Mouse (Mus musculus) thymus, postnatal 10 days (tissue): ENCODE results near the gene Sema5a.

Experiments used
- DNase-seq, 2 experiments: peaks; one replicate each; pipeline ENCODE4 v3.0.0; 2021; ENCODE audit warnings: low spot score in 2 of 2

Sema5a gene

DNA sequence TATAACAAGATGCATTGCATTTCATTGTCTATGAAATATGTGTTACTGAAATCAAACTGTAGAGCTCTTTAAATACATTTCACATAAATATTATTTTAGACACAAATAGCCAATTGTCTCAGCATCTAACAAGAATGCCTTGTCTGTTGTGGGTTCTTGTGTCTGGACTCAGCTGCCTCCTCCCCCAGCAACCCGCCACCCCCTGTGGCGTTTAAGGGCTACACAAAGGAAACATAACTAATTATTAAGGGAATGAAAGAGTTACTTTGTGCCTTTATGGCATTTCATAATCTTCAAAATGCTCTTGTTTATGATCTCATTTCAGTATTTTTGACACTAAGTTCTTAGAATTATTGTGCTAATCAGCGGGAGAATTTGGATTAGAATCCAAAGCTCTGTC, 298.6 kb downstream of the Sema5a start:
- DNase-seq: no peak

DNA sequence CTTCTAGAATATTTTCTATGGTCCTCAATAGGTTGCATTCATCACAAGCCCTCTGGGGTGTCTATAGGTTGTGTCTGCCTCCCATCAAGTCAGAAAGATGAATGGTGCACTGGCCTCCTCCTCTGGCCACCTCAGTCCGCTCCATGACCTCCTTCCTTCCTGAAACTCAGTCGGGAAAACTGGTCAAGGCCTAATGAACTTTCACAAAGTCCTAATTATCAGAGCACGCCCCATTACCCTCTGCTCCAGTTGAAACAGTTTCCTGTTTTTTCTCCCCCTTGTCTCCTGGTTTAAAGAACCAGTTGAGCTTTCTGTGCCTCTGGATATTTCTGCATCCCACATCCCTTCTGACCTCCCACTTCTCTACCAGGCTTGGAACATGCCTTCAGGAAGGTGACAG, 300.8 kb downstream of the Sema5a start:
- DNase-seq: no peak

DNA sequence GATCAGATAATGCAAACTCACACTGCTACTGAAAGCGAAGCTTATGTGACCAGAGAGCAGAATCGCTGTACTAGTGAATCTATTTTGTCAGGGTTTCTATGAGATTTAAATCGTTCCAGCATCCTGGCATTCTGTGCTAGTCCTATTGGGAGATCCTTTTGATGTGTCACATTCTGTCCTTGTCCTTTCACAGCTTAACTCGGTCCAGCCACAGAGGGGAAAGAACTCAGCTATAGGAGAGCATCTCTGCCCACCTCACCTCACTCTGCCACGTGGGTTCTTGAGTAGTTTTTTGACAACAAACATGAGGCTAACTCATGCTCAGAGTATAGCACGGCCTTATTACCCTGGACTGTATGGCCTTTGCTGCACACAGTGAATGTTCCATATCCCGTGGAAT, 302.1 kb downstream of the Sema5a start:
- no peak for DNase-seq

GRCm38 (mm10) chr15:32558925-32559324, 314.3 kb downstream of the Sema5a start:
- no peak for DNase-seq

DNA sequence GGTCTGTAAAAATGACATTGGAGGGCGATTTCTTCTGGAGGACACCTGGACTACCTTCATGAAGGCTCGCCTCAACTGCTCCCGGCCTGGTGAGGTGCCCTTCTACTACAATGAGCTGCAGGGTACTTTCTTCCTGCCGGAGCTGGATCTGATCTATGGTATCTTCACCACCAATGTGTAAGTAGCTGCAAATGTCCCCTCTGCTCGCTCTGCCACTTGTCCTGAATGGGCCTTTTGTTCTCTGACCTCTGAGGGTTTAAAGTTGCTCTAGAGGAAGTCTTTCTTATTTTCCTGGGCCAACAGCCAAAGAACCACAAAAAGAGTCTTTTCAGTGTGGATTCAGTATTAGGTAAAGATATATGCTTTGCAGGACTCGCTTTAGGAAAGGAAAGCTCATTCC, 318.0 kb downstream of the Sema5a start:
- DNase-seq: no peak

DNA sequence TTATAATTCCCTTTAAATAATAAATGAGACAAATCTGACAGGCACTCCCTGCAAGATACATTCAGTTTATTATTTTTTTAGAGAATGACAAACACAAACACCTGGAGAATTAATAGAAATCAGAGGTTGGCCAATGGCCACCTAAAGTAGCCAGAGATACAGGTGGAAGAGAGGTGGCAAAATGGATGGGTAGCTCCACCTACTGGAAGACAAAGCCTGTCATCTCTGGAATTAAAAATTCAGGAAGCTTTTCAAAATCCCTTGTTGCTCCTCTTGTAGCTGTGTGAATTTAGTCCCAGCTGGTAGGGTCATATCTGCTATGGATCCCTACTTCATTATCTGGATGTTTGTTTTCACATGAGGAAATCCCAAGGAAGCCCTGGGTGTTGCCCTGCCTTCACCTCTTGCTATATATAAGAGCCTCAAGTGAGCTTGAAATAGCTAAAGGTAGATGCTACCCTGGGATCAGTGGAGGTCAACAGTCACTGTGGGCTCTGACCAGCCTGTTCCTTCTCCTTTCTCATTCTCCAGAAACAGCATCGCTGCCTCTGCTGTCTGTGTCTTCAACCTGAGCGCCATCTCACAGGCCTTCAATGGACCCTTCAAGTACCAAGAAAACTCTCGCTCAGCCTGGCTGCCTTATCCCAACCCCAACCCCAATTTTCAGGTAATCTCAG, 323.7 kb downstream of the Sema5a start:
- no peak for DNase-seq

DNA sequence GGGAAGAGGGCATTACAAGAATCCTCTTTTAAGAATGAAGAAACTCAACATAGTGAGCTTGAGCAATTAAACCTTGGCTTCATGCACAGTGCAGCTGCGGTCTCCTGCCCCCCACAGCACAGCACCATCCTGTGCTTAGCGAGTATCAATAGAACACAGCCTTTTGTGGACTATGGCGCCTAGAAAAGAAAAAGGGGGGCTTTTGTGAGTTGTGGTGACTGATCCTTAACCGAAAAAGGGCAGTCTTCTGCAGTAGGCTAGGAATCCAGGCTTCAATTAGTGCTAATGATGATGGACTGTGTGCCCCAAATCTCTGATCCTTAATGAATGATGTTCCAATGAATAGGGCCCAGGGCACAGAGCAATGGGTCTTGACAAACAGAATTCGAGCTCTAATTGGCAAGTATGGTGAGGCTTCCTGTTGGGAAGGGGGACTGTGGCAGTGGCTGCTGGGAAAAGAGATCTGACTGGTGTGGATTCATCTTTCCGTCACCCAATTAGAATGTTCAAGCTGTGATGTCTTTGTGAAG, 324.3 kb downstream of the Sema5a start:
- DNase-seq: no peak

DNA sequence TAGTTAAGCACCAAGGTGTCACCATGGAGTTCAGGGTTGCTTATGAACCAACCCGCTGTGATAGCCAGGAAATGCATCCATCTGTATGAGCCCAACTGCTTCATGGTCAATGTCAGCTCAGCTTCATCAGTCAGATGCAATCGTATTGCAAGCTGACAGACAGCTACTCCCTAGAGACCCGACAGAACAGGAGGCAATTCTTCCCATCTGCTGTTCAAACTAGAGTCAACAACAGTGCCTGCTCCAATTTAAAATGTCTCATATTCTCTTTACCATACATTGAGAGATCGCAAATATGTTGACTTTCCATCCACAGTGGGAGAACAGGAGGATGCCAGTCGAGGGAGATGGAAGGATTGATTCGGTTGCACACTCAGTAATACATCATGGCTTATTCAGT, 329.7 kb downstream of the Sema5a start:
- DNase-seq: no peak

DNA sequence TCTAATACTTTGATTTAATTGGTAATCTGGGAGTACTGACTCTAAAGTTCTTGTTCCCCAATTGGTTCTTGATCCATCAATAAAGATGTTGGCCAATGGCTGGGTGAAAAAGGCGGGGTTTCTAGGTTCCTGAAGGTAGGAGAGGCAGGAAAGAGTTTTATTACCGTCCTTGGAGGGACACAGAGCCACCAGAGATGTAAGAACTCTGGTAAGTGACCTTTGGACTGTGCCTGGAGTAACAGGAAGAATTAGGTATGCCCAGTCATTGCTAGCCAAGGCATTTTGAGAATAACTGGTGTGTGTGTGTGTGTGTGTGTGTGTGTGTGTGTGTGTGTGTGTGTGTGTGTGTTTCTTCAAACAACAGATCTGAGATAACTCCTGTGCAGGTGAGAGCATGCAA, 330.6 kb downstream of the Sema5a start:
- no peak for DNase-seq

DNA sequence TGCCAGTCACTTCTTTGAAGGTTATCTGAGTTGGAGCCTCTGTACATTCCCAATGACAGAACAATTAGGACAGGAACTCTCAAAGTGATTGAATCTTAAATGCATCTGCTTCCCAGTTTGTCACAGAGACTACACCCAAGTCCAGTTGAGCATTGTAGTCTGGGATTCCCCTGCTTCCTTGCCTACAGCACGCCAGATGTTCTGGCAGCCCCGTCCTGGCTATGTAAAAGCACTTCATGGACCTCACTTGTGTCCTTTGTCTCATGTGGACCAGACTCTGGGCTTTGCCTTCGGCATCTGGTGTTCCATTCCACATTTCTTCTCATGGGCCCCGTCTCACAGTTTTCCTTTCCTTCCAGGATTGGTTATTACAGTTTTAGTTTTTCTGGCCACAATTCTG, 334.7 kb downstream of the Sema5a start:
- DNase-seq: no peak

- no peak for DNase-seq
Measured at GRCm38 (mm10) chr15:32590641-32591040, 346.0 kb downstream of the Sema5a start.

DNA sequence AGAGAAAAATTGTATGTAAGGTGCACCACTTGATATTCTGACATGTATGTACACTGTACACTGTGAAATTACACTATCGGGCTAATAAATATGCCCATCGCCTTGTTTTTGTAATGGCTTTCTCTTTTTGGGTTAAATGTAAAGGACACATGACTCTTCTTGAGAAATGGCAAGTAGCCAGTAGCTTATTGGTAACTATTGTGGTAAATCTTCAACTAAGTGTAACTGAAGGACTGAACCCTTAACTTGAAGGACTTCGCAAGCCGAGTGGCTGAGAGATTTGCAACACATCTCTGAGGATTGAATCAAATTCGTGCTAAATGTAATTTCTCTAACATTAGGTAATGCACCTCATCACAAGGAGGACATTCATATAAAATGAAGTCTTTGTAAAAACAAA, 349.1 kb downstream of the Sema5a start:
- DNase-seq: no peak

GRCm38 (mm10) chr15:32596574-32596973, 352.0 kb downstream of the Sema5a start:
- no peak for DNase-seq

GRCm38 (mm10) chr15:32597189-32597588, 352.6 kb downstream of the Sema5a start:
- DNase-seq: no peak

DNA sequence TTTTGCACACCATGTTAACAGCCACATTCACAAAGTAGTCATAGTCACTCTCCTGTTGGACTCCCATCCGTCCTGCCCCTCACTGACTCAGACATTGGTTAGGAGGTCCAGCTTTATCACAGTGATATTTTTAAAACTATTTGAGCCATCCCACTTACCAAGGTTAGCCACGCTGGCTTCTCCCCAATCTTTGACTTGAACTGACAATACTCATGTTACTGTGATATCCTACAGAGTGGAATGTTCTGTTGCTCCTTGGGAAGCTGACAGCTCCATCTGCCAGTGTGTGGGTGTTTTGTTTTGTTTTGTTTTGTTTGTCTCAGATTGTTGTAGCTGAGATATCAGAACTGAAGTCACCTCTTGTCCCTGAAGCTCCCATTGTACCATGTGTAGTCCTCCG, 362.6 kb downstream of the Sema5a start:
- no peak for DNase-seq

DNA sequence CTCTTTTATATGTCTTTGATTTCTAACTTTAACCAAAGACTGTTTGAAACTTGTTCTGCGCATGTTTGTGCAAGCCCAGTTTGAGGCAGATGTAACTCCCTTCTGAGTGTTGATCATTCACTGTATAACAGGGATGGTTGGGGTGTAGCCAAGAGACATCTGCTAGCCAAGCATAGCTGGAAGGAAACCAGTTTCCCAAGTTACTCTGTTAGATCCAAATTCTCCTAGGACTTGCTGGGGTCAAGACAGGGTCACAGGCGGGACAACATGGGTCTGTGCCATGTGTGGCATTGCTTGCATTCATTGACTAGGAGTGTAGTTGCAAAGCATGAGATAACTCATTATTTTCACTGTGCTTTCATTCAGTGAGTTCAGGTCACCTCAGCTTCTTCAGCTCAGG, 366.2 kb downstream of the Sema5a start:
- DNase-seq: no peak

GRCm38 (mm10) chr15:32611201-32611600, 366.6 kb downstream of the Sema5a start:
- DNase-seq: no peak

DNA sequence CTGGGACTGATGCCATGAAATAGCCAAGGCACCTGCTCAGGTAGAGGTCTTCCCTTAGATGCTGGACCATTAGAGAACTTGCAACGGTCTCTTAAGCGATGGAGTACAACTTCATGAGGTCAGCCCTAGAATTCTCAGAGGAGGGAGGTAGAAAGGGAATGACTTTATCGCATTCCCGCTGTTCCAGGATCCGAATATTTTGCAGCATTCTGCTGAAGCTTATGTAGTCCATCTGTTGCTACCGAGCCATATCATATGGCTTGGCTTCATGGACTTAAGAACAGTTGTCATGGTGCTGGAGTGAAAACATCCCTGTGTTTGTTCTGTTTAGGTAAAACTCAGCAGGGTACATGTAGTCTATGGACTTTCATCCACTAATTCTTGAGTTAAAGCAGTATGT, 369.1 kb downstream of the Sema5a start:
- DNase-seq: no peak

GRCm38 (mm10) chr15:32615773-32616172, 371.2 kb downstream of the Sema5a start:
- no peak for DNase-seq

DNA sequence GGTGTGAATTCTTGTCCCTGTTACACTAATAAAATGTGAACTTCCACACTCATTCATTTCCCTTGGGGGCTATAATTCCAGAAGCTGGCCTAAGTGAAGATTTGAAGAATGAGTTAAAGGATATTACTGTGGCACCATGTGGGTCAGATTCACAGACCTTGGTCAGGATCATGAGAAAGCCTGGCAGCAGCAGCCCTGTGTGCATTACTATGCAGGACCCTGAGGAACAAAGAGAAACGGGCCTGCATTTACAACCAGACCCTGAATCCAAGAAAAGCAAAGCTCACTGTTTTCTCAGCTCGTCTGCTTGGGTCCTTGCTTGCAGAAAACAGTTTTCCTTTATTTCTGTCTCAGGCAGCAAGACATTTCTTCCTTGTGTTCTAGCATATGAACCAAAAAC, 374.6 kb downstream of the Sema5a start:
- no peak for DNase-seq

GRCm38 (mm10) chr15:32623037-32623739, 378.6 kb downstream of the Sema5a start:
- no peak for DNase-seq

DNA sequence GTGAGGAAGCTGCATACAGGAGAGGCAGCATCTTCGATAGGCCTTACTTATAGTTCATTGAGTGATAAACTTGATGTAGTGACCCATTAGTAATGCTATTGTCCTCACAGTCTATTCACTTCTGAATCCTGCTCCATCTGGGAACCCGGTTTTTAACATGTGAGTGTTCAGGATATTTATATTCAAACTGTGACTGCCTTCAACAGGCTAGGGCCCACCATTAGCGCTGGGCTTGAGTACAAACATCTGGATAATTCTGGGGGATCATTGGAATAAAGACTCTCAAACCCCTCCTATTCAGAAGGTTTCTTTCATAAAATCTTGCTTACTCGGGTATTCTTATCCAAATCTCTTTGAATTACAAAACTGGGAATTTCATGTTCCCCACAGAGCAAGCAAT, 379.5 kb downstream of the Sema5a start:
- no peak for DNase-seq

DNA sequence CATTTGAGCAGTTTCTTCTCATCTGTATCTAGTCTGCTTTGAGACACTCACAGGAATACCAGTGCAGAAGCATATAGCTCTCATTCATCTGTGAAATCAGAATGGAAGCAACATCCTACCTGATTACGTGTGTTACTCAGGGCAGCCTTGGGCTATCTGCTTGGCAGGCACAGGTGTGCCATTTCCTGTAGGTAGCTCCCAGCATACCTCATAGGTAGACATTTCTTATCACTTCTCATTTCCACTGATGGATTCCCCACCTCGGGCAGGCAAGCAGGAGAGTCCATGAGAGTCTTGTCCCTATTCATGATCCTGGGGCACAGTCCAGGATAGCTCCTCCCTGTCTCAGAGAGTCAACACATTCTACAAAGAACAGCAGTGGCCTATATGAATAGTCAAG, 381.4 kb downstream of the Sema5a start:
- DNase-seq: no peak

DNA sequence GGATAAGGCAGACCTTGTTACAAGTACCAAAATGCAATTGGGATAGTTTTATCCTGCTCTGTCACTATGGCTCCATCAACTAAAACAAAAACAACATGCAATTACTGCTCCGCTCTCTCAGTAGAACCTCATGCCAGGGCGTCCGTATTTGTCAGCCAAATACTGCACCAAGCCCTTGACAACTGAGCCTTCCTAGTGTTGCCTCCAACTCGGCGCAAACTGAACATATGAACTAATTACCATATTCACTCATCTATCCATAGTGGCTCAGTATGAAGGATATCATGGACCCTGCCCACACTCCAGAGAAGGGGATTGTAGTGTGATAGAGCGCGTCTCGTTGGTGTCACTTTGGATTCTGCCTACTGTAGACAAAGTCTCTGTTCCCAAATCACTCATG, 389.1 kb downstream of the Sema5a start:
- DNase-seq: no peak
